Mouse (Mus musculus) kidney, postnatal 36 days (tissue): ENCODE measurements around the gene Sfr1.
A peak's percentile ranks its signal among the peaks of the same experiment; 100 is the strongest.

Source experiments
- DNase-seq, 2 experiments: peaks; one replicate each; pipeline ENCODE4 v3.0.0; 2021 to 2022; ENCODE audit warnings: mixed read lengths in 2 of 2

Sfr1 gene

DNA sequence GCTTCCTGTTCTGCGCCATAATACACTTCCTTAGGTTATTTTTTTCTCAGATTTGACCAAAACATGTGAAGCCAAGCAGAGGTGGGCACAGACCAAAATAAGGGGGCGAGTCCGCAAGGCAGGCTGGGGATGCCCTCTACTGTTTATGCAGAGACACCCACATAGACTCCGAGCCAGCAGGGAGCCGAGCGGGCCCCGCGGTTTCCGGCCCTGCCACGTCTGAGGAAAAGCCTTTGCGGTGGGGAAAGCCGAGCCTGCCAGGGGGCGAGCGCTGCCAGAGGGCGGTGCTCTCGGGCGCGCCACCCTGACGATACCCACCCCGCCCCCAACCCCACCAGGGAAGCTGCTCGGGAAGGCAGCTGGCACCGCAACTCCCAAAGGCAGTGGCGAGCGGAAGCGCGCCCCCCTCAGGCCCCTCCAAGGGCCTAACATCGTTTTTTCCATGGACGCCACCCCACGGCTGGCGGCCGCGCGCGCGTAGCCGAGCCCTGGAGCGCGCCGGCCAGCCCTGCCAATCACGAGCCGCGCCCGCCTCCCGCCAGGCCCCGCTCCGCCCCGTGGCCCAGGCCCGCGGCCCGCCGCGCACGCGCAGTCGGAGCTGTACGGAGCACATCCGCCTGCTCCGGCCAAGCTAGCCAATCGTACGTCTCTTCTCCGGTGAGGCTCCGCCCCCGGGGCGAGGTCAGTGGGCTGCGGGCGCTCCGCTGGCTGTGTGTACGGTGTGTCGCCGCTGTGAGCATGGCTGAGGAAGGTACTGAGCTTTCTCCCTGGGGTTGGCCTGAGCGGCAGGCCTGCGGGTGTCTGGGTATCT is at the start of gene Sfr1:
Gene Sfr1 (plus strand): TSS at position 612 of the 811 bp plus-strand sequence.
- DNase-seq = peak; percentile 99 to 100

DNA sequence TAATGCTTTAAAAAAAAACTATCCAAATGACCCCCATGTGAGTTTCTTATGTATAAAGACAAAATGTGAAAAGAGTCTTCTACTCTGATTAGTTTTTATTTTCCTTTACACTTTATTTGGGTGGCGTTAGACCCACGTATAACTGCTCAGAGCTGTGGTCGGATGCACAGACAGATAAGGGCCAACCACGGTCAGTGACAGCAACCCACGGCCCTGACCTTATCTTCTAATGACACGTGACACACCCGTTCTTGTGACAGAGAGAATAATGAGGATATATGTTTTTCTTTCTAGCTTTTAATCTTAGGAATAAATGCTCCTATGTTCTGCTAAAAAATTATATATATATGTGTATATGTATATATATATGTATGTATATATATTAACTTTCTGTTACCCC is 41.9 kb upstream of the Sfr1 start:
- no peak for DNase-seq

DNA sequence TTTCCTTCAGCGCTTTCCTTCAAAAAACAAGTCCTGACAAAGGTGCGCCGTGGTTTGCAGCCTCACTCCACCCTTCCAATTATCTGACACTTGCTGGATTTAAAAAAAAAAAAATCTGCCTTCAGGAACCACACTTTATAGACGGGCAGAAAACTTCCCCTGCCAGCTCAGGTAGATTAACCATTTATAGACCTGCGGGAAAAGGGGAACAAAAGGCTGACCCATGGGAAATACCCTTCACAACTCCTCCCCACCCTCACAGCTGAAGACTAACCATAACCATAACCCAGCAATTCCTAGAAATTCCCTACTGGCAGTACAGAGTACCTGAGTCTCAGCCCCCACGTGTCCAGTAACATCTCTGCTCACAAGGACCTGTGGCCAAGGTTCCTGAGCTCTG is 39.5 kb upstream of the Sfr1 start, which contains the start of gene Col17a1:
Gene Col17a1 (minus strand): TSS at position 101 of the 400 bp plus-strand sequence.
- no peak for DNase-seq

DNA sequence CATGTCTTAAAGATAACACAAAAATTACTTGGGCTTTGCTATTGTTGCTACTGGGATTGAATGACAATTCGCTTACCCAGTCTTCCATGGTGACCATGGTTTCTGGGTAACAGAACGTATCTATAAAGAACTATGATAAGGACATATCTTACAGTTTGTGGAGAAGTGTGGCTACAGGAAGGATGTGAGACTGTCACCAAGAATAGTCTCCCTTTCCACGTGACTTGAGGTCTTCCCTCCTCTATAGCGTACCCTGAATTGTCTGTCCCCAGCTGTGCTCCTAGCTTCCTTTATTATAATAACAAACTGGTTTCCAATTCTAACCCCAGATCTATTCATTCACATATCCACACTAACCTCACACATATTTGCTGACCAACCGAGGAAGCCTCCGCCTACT is 35.8 kb upstream of the Sfr1 start:
- DNase-seq = no peak

DNA sequence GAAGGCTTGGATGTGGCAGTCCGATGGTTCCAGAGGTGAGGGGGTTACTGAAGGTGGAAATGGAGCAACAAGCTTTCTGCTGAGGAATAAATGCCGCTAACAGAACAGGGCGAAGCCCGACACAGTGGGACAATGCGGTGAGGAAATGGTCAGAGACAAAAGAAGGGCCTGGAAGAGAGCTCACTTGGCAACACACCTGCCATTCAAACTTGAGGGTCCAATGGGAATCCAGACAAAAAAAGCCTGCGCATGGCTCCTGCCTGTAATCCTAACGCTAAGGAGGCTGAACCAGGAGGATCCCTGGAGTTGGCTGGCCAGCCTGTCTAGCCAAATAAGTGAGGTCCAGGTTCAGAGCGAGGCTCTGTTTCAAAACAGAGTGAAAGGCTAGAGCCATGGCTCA is 35.1 kb upstream of the Sfr1 start:
- DNase-seq = no peak

DNA sequence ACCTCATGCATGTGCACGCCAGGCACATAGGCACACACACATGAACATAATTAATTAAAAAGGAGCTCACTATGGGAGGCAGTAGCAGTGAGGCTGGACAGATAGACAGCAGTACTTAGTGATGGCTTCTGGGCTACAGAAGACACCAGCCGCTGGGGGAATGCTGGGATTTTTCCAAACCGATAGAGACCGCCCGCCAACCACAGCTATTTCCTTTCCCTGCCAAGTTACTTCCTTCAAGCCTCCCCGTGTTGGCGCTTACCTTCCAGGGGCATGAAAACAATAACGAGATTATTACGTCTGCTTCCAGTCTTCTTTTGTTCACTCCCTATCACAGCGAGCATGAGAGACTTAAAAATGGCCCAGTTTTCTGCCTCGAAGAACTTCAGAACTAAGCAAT is 34.4 kb upstream of the Sfr1 start:
- no peak for DNase-seq

DNA sequence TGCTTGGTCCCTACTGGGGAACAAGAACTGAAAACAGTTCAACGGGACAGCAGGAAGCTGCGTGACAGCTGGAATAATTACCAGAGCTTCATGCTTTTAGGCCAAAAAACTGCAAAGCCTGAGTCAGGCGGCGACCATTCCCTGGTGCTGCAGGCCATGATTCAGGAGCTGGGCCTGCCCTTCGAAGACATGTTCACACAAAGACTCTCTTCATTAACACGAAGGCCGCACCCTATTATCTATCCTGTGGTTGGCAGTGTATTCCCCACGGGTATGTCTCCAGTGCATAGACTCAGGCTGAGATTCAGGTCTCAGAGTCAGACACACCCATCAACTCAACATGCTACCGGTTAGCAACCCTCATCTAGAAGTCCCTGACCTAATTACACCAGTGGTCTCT is 33.2 kb upstream of the Sfr1 start:
- DNase-seq = no peak

DNA sequence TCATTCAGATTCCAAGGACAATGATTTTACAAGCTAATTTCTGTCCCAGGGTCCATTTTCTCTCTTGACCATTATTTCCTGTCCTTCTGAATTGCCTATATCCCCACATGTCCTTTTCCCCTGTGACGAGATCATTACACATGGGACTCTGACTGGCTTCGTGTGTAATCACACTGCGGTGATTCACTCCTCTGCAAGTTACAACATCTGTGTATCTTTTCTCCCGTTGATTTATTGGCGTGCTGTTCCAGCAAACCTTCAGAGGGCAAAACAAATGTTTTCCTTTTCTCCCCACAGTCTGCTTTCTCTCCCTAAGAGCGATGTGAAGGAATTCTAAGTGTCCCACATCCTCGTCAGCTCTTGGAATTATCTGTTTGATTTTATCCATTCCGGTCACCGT is 31.7 kb upstream of the Sfr1 start:
- DNase-seq = no peak

DNA sequence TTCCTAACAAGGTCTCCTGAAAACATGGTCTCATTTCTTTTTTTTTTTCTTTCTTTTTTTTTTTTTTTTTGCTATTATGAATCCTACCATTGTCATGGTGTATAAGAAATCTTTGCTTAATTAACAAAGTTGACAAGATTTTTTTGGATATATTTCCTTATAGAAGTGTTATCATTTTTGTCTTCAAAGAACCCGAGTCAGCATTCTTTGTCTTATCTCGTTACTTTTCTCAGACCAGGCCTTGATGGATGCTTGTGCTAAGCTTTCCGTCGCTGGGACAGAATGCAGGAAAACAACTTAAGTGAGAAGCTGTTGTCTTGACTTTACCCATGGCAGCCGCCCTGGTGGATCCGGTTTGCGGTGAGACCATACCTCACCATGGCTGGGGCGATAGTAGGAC is 31.0 kb upstream of the Sfr1 start:
- no peak for DNase-seq

DNA sequence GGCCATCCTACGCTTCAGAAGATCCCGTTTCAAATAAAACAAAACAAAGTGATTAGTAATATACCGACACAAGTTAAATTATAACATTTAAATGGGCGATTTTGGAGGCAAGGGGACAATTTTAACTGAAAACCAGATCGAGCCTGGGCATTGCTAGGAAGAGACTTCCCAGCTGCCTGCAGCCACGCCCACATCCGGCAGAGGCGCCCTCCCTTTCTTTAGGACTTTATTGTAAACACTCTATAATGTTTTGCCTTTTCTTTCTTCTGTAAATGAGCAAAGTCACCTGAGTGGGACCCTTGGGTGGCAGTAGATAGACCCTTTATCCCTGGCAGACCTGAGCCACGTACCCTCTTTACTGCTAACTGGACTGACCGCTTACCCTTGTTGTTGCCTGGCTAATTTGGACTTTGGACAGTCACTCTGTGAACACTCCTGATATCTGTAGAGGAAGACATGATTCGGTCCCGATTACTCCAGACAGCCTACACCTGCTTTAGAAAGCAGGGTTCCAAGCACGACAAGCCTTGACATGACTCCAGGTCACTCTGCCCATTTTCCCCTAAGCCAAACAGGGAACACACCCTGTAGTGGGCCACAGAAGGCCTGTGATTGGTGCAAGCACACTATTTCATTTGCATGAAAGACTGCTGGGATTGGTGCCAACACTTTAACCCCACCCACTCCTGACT is 26.3 kb upstream of the Sfr1 start:
- DNase-seq = no peak

DNA sequence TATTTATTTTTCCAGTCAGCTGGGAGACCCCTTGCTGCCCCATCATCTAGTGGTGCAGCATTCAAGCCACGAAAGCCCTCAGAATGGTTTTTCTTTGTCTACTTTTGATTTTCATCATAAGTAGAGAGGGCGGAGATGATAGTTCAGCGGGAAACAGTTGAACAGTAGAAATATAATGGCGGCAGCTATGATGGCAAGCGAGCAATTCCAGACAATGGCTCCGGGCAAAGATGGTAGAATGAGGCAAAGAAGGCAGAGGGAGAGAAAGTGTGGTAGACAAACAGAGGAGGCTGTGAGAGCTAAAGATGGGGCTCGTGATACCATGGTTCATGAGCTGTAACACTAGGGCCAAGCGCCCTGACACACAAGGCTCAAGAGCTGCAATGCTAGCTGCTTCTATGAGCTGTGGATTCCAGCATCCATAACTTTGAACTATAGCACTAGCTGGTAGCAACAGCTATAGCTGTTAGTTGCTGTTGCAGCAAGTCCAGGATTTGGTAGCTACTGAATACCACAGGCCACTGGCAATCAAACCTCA is 25.6 kb upstream of the Sfr1 start:
- no peak for DNase-seq

DNA sequence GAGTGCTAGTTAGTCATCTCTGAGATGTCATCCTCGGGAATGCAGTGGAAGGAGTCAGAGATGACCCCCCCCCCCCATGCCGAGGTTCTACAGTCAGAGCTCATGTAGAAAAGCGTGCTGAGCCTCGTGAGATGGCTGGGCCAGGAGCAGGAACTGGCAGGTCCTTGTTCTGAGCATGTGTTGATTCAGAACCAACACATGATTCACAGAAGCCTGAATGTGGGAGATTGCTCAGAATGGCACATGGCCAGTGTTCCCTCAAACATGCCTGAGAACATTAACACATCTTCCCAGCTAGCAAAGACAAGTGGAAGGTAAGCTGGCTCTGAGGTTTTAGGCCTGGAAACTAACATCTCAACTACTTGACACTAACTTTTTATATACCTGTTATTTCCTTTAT is 21.1 kb upstream of the Sfr1 start:
- no peak for DNase-seq

DNA sequence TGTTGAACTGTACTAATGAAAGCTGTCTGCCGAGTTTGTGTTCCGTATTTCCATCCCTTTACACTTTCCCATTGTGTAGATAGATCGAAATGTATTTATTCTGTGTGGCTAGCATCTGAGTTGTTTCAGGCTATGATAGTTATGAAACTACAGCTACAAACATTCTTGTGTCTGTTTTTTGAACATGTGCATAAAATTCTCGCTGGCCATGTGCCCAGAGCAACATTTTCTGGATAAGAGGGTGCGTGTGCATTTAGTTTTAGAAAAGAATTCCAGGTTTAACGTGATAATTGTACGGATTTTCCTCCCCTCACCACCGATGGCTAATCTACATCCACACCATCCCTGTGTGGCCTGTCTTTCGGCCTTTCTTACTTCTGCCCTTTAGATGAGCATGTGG is 18.0 kb upstream of the Sfr1 start:
- DNase-seq = no peak

DNA sequence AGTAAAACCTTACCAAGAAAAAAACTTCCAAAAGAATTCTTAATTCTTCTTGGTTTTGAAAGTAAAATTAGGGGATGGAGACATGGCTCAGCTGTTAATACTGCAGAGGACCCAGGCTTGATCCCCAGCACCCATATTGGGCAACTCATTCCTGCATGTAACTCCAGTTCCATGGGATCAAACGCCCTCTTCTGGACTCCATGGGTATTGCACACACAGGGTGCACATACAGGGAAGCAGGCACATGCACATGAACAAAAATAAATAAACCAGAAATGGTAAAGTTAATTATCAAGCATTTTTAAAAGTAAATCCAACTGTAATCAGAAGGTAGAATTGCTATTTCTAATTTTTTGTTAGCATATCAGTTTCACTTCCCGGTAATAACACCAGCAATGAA is 15.3 kb upstream of the Sfr1 start:
- DNase-seq = no peak

DNA sequence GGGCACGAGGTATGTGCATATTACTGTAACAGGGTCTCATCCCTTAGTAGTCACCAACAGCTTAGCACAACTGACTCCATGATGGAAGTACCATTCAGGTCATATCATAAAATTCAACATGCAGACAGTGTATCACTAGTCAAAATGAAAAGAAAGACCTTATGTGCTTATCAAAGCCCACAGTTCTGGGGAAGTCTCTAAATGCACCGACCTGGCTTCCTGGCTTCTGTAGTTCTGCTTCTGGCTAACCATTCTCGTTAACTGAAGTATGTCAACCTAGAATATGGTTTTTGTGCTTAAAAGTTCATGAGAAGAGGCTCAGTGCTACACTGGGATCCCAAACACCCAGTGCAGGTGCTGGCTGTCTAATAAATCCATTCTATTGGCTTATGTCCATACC is 12.3 kb upstream of the Sfr1 start:
- DNase-seq = no peak

DNA sequence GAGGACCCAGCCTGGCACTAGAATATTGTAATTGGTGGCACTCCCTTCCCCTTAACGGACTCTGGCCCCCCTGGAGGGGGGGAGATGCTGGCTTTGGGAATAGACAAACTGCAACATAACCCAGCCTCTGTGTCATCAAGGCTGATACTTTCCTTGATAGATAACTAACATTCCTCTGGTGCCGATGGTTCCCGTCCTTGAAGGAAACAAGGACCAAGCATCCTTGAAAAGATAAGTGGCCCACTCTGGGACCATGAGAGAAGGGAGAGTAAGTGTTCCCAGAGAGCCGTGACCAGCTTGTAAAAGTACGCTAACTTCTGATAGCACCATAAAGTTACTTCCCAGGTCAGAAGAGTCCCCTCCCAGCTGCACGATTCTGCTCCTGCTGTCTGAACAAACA is 9.0 kb upstream of the Sfr1 start:
- no peak for DNase-seq

DNA sequence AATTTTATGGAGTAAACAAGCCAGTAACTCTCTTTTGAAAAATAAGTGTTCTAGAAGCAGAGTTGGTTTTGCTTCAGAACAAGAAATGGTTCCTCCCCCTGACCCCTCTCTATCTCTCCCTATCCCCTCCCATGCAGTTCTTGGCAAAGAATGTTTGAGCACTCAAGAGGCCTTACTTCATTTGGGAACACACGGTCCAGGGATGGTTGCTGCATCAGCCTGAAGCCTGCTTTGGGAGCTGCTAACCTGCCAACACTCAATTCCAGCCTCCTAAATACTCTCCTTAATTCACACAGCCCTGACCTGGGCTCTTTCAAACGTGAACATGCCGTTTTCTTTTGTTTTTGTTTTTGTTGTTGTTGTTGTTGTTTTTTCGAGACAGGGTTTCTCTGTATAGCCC is 6.6 kb upstream of the Sfr1 start:
- DNase-seq = no peak

DNA sequence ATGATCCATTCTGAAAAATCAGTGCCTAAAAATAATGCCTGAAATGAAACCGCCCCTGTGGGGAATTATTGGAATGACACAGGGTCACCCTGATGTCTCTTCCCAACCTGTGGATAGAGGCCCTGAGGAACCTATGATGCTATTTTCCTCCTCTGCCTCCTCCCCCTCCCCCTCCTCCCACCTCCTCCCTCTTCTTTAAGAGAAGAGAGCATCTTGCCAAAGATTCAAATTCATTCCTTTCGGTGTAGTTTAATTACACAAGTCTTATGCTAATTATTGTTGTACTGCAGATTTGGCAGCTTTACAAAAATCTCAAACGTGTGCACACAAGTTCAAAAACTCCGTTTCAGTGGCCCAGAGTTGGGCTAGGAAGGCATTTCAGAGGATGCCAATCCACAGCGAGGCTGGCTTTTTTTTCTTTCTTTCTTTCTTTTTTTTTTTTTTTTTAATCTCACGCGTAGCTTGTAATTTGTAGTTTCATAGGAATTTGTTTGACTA is 5.8 kb upstream of the Sfr1 start:
- peak in 1 of 2 experiments; percentile 9 for DNase-seq

DNA sequence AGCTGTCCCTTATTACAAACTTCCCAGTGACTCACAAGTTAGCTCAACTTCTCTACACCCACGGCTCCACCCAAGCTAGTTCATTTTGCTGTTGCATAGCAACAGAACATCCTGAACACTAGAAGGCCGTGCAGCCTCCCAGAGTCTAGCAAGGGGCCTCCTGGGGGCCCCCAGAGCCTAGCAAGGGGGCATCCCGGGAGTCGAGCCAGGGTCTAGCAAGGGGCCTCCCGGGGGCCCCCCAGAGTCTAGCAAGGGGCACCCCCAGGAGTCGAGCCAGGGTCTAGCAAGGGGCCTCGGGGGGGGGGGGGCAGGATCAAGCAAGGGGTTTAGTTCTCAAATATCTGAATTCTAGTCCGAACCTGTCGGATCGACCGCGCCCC is 801 bp upstream of the Sfr1 start:
- peak; percentile 42 to 63 for DNase-seq

DNA sequence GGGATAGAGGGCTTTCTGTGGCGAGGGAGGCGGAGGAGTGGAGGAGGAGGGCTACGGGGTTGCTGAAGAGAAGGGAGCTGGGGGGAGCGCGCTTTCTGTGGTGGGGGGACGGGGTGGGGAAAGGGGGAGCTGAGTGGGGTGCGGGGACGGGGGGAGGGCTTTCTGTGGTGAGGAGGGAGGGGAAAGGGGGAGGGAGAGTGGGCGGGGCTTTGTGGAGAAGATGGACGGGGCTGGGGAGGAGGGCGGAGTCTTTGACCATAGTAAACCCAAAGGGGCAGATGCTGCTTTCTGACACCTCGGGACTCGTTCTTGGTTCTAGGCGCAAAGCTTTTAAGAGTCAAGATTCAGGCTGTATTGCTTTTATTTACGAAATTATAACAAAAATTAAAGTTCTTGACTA is 449 bp downstream of the Sfr1 start:
- DNase-seq = peak; percentile 70 to 86

DNA sequence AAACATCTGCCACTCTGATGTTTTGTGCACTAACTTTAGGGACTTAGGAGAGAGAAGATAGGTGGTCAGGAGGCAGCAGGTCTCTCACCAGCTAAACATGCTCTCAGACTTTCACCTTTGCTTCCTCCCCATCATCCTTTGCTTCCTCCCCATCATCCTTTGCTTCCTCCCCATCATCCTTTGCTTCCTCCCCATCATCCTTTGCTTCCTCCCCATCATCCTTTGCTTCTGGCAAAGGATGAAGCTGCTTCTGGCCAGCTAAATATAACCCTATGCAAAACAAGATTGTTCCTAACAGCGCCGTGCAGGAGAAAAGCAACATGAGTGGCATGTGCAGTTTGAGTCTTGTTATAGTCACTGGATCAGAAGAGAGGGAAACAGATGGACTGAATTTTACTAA is 15.6 kb downstream of the Sfr1 start:
- no peak for DNase-seq

DNA sequence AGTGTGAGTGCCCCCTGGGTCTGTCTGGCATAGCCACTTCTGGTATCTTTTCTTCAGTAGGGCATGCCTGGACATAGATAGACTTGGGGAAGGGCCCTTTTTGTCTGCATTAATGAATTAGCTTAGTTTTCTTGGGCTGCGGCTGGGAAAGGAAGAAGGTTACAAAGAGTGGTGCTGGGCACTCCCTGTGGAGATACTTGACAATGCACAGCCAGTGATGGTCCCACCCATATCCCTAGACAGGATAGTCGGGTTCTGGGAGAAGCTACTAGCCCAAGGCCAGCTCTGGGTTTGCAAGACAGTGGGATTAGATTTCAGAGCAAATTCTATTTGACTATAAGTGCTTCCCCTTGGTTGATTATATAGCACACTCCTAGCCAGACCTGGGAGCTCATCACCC is 17.5 kb downstream of the Sfr1 start:
- DNase-seq = no peak

DNA sequence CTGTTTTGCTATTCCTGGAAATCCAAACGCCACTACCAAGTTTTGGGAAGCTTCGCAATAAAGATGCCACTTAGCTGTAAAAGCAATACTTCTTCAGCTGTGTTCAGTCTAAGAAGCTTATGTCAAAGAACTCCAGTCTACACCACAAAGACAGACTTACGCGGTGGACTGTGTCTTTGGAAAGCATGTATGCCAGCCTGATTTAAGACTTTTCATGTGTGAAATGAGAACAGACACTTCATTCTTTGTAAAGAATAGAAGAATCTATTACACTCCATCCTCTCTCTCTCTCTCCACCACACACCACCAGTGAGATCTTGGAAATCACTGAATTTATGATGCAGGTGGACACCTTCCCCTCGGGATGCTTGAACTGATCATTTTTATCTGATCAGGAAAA is 18.9 kb downstream of the Sfr1 start:
- no peak for DNase-seq

DNA sequence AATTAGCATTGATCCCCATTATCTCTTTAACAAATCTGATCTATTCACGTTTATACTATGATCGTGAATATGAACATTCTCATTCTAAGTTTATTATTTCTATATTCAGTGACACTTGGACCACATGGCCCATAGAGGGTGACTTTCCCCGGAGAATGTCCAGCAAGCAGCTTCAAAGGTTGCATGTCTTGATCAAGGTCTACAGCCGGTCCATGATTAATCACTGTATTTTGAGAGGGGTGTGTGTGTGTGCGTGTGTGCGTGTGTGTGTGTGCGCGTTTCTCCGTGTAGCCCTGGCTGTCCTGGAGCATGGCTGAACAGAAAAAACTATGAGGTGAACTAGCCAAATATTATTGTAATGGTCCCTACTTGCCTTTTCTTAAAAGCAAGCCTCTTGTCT is 21.0 kb downstream of the Sfr1 start:
- no peak for DNase-seq
